Mouse (Mus musculus) heart, adult 2 months (tissue): ENCODE data around the gene Nckap5.

Experiments used
- EP300 ChIP-seq: fragments of 200-500 bp; IDR thresholded peaks from 2 replicates; pipeline ENCODE4 v1.6.1; 2011; ENCODE audit warnings: low read depth, low read length, control low read depth; ENCODE audit not compliant: insufficient read depth
- POLR2A ChIP-seq: fragments of 200-500 bp; IDR thresholded peaks from 2 replicates; pipeline ENCODE4 v1.6.1; 2011; ENCODE audit warnings: mild to moderate bottlenecking, low read depth, low read length, control low read depth; ENCODE audit not compliant: insufficient read depth

DNA sequence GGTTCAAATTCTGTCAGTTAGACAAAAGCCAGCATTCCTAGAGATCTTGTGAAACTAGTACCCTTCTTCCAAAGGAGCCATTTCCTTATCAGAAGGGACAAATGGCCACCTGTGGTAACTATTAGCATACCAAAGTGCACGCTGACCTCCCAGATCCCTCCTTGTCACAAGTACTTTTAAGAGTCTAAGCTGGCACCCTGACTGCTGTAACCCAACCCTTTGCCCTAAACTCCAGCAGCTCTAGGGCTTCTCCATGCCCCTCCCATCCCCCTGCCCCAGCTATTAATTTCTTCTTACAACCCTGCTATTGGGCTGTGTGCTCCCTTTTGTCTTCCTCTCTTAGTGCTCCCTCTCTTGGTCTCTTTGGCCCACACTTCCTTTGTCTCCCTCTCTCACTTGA lies 155.5 kb downstream of the Nckap5 start:
- TF ChIP-seq POLR2A (no peak), EP300 (no peak)
